Mouse (Mus musculus) fibroblast of lung, adult 2 months (primary cell): ENCODE measurements around the gene Ufsp1.
A peak's percentile ranks its signal among the peaks of the same experiment; 100 is the strongest.
"Not testable (repeated sequence)": the region's sequence is repeated elsewhere in the genome, so short reads cannot be mapped to it uniquely, and the experiment has no call there.

Source experiments
- DNase-seq: peaks from one replicate; pipeline ENCODE4 v3.0.0-alpha.2; 2011; ENCODE audit warnings: low read depth

Ufsp1 gene

GRCm38 (mm10) chr5:137293839-137294743, at the start of gene Ufsp1:
Gene Ufsp1 (plus strand): TSS chr5:137294629.
- DNase-seq, result peak; percentile 90

DNA sequence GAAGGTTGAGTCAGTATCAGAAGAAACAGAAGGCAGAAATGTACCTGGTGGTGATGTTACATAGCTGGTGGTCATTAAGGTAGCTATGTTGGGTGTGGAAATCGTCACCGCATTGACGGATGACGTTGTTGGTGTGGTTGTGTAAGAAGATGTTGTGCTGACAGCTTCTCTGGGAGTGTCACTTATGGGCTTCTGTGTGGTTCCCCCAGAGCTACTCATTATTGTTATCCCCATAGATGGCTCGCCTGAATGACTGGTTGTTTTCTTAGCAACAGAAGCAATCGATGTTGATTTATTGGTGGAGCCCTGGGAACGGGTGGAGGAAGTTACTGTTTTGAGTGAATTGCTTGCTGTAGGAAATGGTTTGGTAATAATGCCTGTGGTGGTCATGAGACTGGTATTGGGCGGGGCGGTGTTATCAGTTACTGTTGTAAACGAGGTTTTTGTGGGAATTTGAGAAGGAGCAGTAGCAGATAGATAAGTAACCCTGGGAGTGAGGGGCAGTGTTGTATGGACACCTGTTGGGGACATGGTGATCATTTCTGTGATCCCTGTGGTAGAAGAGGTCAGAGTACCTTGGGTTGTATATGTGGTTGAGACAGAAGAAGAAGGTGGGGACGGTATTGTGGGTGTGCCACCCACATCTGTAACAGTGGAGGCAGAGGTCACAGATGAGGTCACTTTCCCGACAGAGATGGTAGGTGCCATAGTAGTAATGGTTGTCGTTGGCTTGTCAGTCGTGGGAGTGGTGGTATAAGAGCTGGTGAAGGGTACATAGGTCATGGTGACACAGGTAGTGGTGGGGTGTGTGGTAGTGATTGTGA, 30.3 kb upstream of the Ufsp1 start:
- no peak for DNase-seq

- DNase-seq, result no peak
Observed at GRCm38 (mm10) chr5:137264787-137265186, 29.6 kb upstream of the Ufsp1 start.

GRCm38 (mm10) chr5:137268131-137268910, 26.1 kb upstream of the Ufsp1 start:
- DNase-seq, result no peak

DNA sequence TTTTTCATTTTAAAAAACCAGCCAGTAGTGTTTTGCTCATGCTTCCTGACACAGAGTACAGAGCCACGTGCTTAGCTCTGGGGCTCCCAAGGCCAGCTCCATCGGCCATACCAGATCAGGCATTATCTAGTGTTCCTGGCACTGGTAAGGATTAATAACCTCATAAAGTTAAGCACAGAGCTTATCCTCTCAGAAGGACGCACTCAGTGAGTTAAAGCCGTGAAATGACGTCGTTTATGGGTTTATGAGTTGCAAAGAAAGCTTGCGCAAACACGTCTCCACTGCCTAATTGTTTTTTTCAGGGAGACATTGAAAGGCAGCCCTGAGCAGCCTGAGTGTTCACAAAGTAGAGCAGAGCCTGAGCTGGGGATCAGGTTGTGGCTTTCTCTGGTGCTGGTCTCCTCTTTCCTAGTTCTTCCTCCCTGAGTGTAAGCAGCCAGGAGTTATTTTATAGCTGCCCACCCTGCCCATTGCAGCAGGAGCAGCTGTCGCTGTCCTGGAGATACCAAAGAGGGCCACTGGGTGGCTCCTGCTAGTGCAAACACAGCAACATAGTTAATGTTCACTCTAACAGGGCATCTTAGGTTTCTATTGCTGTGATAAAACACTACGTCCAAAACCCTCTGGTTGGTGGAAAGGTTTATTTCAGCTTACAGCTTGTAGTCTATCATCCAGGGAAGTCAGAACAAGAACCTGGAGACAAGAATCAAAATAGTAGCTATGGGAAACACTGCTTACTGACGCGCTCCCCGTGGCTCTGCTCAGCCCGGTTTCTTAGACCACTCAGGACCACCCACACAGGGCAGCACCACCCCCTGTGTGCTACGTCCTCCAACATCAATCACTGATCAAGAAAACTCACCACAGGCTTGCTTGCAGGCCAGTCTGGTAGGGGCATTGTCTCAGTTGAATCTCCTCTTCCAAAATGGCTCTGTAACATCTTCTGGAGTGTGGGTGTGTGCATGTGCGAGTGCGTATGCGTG, 16.8 kb upstream of the Ufsp1 start:
- no peak for DNase-seq

- not testable (repeated sequence) for DNase-seq
Observed at GRCm38 (mm10) chr5:137284411-137284810, 10.0 kb upstream of the Ufsp1 start.

GRCm38 (mm10) chr5:137285045-137285444, 9.4 kb upstream of the Ufsp1 start:
- no peak for DNase-seq

- no peak for DNase-seq
Observed at GRCm38 (mm10) chr5:137285986-137286385, 8.4 kb upstream of the Ufsp1 start.

GRCm38 (mm10) chr5:137286655-137287031, 7.8 kb upstream of the Ufsp1 start:
- DNase-seq, result peak; percentile 52

- no peak for DNase-seq
Observed at GRCm38 (mm10) chr5:137287032-137287952, 7.1 kb upstream of the Ufsp1 start, which contains the start of gene Ache. Gene Ache (plus strand): TSS chr5:137287519.

GRCm38 (mm10) chr5:137287953-137288743, 6.3 kb upstream of the Ufsp1 start:
- no peak for DNase-seq

DNA sequence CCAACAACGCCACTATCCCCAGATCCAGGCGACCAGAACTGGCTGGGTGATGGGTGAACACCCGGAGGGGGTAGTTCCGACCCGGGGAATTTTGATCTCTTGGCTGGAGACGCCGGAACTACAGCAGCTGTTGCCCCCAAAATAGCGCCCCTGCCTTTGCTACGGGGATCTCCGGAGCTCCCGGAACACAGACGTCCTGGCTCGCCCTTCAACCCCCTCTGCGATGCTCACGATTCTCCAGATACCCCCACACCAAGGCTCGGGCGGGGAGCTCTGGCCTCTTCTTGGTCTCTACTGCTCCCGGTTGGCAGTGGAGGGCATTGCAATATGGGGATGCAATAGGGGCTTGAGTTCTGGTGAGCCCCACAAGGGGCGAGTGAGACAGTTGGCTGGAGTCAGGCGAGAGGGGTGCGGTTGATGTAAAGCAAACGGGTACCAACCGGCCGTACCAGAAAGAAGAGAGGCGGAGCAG, 5.4 kb upstream of the Ufsp1 start:
- DNase-seq, result no peak

DNA sequence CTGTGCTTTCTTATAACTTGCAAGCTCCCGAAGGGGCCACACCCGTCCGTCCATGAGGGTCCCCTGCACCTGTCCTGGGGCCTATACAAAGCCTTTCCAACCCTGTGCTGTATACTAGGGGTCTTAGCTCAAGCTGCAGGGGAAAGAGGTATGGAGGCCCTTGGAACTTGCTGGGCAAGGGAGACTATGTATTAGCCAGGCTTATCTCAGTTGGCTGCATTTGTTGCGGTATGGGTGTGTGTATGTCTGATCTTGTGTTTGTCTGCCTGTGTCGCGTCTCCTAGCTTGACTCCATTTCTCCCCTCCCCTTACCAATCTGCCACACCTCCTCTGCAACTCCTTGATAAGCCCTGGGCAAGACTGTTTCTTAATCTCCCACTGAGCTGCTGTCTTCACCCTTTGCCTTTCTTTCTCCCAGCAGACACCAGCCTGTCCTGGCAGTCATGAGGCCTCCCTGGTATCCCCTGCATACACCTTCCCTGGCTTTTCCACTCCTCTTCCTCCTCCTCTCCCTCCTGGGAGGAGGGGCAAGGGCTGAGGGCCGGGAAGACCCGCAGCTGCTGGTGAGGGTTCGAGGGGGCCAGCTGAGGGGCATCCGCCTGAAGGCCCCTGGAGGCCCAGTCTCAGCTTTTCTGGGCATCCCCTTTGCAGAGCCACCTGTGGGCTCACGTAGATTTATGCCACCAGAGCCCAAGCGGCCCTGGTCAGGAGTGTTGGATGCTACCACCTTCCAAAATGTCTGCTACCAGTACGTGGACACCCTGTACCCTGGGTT, 4.7 kb upstream of the Ufsp1 start:
- DNase-seq, result no peak

GRCm38 (mm10) chr5:137290677-137291076, 3.8 kb upstream of the Ufsp1 start:
- DNase-seq, result no peak

DNA sequence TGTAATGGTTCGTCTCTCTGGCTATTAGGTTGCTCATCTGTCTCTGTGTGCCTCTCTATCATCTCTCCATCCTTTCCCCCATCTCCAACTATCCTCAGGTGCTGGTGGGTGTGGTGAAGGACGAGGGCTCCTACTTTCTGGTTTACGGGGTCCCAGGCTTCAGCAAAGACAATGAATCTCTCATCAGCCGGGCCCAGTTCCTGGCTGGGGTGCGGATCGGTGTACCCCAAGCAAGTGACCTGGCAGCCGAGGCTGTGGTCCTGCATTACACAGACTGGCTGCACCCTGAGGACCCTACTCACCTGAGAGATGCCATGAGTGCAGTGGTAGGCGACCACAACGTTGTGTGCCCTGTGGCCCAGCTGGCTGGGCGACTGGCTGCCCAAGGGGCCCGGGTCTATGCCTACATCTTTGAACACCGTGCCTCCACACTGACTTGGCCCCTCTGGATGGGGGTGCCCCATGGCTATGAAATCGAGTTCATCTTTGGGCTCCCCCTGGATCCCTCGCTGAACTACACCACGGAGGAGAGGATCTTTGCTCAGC, 3.0 kb upstream of the Ufsp1 start:
- no peak for DNase-seq

DNA sequence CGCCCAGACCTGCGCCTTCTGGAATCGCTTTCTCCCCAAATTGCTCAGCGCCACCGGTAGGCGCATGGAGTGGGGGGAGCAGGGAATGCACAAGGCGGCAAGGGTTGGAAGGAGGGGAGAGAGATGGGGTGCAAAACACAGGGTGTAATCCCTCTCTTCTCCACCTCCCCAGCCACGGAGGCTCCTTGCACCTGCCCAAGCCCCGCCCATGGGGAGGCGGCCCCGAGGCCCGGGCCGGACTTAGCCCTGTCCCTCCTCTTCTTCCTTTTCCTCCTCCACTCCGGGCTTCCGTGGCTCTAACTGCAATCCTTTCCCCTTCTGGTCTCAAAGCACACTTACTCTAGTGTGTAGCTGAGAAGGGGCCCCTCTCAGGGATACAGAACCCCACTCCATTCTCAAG, 1.1 kb upstream of the Ufsp1 start:
- no peak for DNase-seq

DNA sequence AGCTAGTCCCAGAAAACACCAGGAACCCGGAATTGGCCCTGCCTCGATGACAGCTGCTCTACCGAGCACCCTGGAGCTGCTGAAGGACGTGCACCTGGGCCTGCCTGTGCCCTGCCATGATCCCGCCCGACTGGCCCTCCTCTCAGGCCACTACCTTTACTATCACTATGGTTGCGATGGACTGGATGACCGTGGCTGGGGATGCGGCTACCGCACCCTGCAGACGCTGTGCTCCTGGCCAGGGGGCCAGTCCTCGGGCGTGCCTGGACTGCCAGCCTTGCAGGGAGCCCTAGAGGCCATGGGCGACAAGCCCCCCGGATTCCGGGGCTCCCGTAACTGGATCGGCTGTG, 290 bp downstream of the Ufsp1 start:
- DNase-seq, result no peak

DNA sequence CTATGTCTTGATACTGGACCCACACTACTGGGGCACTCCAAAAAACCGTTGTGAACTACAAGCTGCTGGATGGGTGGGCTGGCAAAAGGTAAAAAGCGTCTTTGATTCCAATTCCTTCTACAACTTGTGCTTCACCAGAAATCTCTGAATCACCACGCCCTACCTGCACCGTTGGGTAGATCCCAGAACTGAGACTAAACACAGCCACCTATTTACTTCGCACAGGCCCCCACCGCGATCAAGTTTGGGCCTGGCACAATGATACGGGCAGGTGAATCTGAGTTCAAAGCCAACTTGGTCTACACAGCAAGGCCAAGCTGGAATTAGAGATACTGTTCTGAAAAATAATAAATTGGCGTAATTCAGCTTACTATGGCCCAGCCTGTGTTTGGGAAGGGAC, 867 bp downstream of the Ufsp1 start:
- DNase-seq, result no peak
